Mouse (Mus musculus) ES-E14 (cell line): ENCODE measurements around the gene Dlgap1. TPM values are rescaled to one million over a fixed set of nuclear protein-coding genes. Genes with fewer than 3 reads are reported as not detected.

Experiments
- DNase-seq: peaks from one replicate; pipeline ENCODE4 v3.0.0-alpha.2; 2013; ENCODE audit warnings: low read depth, low spot score
- H3K27ac ChIP-seq: 2 replicates; pipeline ENCODE4 v1.5.1; 2012; ENCODE audit warnings: low read depth, mild to moderate bottlenecking, low read length, moderate library complexity, mixed read lengths; ENCODE audit not compliant: poor library complexity, insufficient read depth, severe bottlenecking
- H3K36me3 ChIP-seq: 2 replicates; pipeline ENCODE4 v1.6.1; 2012; ENCODE audit warnings: mild to moderate bottlenecking, low read length, moderate library complexity, mixed read lengths; ENCODE audit not compliant: control insufficient read depth, poor library complexity, insufficient read depth, severe bottlenecking
- H3K4me1 ChIP-seq, 2 experiments: fragments of 150-350 bp in 1 of 2; sonication (generic) in 1 of 2; 2 replicates each; pipeline ENCODE4 v1.6.1; 2012; ENCODE audit warnings: low read length in 2 of 2, mild to moderate bottlenecking in 1 of 2, mixed read lengths in 1 of 2; ENCODE audit not compliant: control insufficient read depth in 2 of 2, insufficient read depth in 2 of 2, poor library complexity in 1 of 2
- H3K4me3 ChIP-seq, 2 experiments: fragments of 150-350 bp in 1 of 2; sonication (generic) in 1 of 2; 2 replicates each; pipeline ENCODE4 v1.5.1; 2012; ENCODE audit warnings: low read length in 2 of 2, low read depth in 1 of 2, mild to moderate bottlenecking in 1 of 2, mixed read lengths in 1 of 2; ENCODE audit not compliant: insufficient read depth in 1 of 2, poor library complexity in 1 of 2, severe bottlenecking in 1 of 2
- H3K9ac ChIP-seq: 2 replicates; pipeline ENCODE4 v1.6.1; 2012; ENCODE audit warnings: low read depth, mild to moderate bottlenecking, low read length, mixed read lengths; ENCODE audit not compliant: poor library complexity, insufficient read depth, severe bottlenecking
- H3K9me3 ChIP-seq: fragments of 150-350 bp; sonication (generic); 2 replicates; pipeline ENCODE4 v1.6.1; 2012; ENCODE audit warnings: low read depth, mild to moderate bottlenecking, low read length; ENCODE audit not compliant: control insufficient read depth, insufficient read depth
- CHD2 ChIP-seq: IDR thresholded peaks from 2 replicates; pipeline ENCODE4 v1.6.1; 2014; ENCODE audit warnings: mild to moderate bottlenecking, low read depth, low read length, inconsistent platforms
- HCFC1 ChIP-seq: IDR thresholded peaks from 2 replicates; pipeline ENCODE4 v1.6.1; 2012; ENCODE audit warnings: low read length, inconsistent platforms, borderline replicate concordance; ENCODE audit not compliant: insufficient read depth
- MAFK ChIP-seq: IDR thresholded peaks from 2 replicates; pipeline ENCODE4 v1.6.1; 2014; ENCODE audit warnings: mild to moderate bottlenecking, low read depth, low read length, inconsistent platforms; ENCODE audit not compliant: insufficient read depth
- ZC3H11A ChIP-seq: IDR thresholded peaks from 2 replicates; pipeline ENCODE4 v1.6.1; 2012; ENCODE audit warnings: low read depth, mild to moderate bottlenecking, inconsistent platforms, low read length, borderline replicate concordance
- ZNF384 ChIP-seq: IDR thresholded peaks from 2 replicates; pipeline ENCODE4 v1.6.1; 2012; ENCODE audit warnings: low read depth, low read length, inconsistent platforms
- in situ Hi-C, 2 experiments: fragments of 600-800 bp; cut with MboI; formaldehyde crosslinking; loops; one replicate each; pipeline ENCODE4 v1.15.1; 2025; ENCODE audit warnings: low sequenced_read_pairs in 2 of 2, inconsistent platforms in 1 of 2; ENCODE audit not compliant: unreplicated experiment in 2 of 2
- total RNA-seq: library from RNA; depleted of rRNA; stranded (reverse); fragments of 300-350 nt; gene quantifications from 2 replicates; pipeline ENCODE4 v1.2.3, GENCODE M21; 2012

The Dlgap1 gene
- total RNA-seq, 1 experiment, result 0.94 TPM

DNA sequence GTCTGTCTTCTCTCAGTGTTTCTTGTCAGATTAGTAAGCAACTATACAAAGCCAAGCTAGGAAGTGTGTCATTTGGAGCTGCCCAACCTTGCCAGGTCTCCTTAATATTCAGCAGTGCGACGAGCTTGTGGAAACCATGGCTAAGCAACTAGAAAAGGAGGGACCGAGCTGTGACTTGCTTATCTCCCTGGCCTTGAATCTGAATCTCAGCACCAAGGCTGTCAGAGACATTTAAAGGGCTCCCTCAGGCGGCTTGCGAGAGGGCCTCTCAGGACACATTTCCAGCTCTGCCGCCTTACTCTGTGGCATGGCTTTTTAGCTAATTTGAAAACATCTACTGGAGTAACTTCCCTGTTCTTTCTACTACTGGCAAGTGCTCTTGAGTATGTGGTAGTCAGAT, 5.1 kb downstream of the Dlgap1 start:
- TF ChIP-seq HCFC1 (no peak), CHD2 (no peak), MAFK (no peak), ZNF384 (no peak), ZC3H11A (no peak)
- no peak overlapping the region for H3K27ac ChIP-seq
- in situ Hi-C loops, result no loop called here
- DNase-seq, result no peak
- H3K9me3 ChIP-seq, result no peaks in the 10 kb centered on the region
- H3K36me3 ChIP-seq, result no peaks in the 10 kb centered on the region
- H3K9ac ChIP-seq, result no peak overlapping the region
- H3K4me3 ChIP-seq, result no peak overlapping the region
- peaks cover 0 to 3% of the 10 kb centered on the region in 2 experiments; a peak in 1 of 4 replicates for H3K4me1 ChIP-seq

DNA sequence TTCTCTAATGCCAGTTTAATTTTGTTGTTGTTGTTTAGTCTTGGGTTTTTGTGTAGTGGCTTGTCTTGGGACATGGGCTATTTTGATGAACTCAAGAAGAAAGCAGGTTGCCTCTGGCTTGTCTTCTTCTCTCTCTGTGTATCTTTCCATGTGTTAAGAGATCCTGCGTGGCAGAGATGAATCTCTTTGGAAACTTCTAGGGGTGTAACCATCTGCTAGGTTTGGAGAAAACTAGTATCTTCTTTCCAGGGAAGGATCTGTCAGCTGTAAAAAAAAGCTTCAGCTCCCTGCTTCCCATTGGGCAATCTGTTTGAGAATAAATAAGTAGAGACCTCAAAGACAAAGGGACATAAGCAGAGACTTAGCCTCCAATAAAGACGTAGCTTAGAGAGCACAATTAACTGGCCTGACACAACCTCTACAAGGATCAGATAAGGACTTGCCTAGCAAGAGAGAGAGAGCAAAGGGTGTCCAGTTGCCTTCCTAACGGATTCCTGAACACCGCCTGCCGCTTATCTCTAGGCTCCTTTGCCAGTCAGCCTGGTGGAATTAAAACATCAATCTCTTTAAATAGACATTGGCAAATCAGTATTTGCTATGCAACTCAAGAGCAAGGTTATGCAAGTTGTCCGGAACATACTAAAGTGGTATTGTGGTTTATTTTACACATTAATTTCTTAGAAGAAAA, 13.5 kb downstream of the Dlgap1 start:
- in situ Hi-C loops, result no loop called here

DNA sequence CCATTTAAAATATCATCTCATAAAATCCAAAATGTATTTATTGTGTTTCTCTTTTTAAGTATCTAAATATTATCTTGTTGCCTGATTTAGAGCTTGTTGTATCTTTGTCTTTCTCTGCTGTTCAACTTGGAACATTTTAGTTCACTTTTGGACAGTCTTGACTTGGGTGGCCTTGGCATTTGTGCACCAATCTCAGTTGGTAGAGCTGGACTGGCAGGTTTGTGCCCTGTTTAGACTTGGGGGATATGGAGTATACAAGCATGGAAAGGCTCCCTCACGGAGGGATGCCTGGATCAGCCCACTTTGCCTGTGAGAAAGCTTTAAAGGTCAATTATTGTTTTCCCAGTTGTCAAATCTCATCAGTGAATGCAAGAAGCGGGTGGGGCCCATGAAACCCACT, 27.5 kb downstream of the Dlgap1 start:
- no peak for DNase-seq
- Histone ChIP-seq H3K9me3 (no peaks in the 10 kb centered on the region), H3K4me1 (no peaks in the 10 kb centered on the region), H3K4me3 (no peak overlapping the region), H3K36me3 (no peaks in the 10 kb centered on the region), H3K9ac (no peak overlapping the region), H3K27ac (no peak overlapping the region)
- in situ Hi-C loops, result no loop called here
- no peak for TF ChIP-seq MAFK
- no peak for TF ChIP-seq ZC3H11A
- TF ChIP-seq ZNF384, result no peak
- no peak for TF ChIP-seq HCFC1
- TF ChIP-seq CHD2, result no peak

More for the DNA sequence above, 13.5 kb downstream of the Dlgap1 start:
- H3K36me3 ChIP-seq, result no peaks in the 10 kb centered on the region
- no peak overlapping the region for H3K9ac ChIP-seq
- no peak overlapping the region for H3K27ac ChIP-seq
- H3K9me3 ChIP-seq, result no peaks in the 10 kb centered on the region
- no peak for TF ChIP-seq CHD2
- no peak for DNase-seq
- no peaks in the 10 kb centered on the region for H3K4me1 ChIP-seq
- no peak overlapping the region for H3K4me3 ChIP-seq

DNA sequence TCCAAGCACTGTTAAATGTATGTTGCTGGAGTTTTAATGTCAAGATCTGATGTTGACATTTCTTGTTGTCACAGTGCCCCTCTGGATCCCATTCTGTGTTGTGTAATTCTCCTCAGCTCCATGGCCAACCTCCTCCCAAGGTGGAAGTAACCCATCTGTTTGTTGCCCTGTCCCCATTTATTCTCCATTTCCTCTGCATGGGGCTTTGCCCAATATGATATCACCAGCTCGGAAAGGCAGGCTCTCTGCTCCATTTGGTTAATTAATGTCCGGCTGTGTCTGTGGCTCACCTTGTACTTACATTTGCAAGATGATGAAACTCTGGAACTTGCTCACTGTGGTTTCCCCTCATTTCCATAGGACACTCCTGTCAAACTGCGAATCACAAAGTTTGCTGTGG, 33.2 kb downstream of the Dlgap1 start:
- no peak for DNase-seq
- Histone ChIP-seq H3K4me3 (no peak overlapping the region), H3K4me1 (no peaks in the 10 kb centered on the region), H3K27ac (no peak overlapping the region), H3K9ac (no peak overlapping the region), H3K9me3 (no peaks in the 10 kb centered on the region), H3K36me3 (no peaks in the 10 kb centered on the region)
- in situ Hi-C loops, result no loop called here
- TF ChIP-seq CHD2 (no peak), ZNF384 (no peak), ZC3H11A (no peak), MAFK (no peak), HCFC1 (no peak)

DNA sequence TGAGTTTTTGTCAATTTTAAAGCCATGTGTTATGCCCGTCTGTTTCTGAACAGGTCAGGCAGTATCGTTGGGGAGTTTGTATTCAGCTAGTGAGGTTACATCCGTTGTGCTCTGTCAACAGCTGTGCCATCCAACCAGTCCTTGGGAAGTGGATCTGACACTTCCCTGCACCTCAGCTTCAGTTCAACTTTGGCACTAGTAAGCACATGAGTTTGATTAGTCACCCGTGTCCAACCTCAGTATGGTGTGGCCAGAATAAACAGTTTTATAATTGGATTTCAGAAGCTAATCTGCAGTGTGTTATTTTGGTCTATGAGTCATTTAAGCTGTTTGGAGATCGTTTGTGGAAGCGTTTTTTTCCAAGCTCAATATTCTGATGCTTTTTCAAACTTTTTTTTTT, 35.8 kb downstream of the Dlgap1 start:
- Histone ChIP-seq H3K9me3 (no peaks in the 10 kb centered on the region), H3K9ac (no peak overlapping the region), H3K36me3 (no peaks in the 10 kb centered on the region), H3K4me3 (no peak overlapping the region), H3K4me1 (no peaks in the 10 kb centered on the region), H3K27ac (no peak overlapping the region)
- no peak for DNase-seq
- TF ChIP-seq MAFK (no peak), ZC3H11A (no peak), CHD2 (no peak)
- in situ Hi-C loops, result no loop called here
